Mouse (Mus musculus): ENCODE results near the gene Wdr73. TPM values are rescaled to one million over a fixed set of nuclear protein-coding genes. Genes with fewer than 3 reads are reported as not detected.

Wdr73 gene
- polyA plus RNA-seq, 1 experiment from 2014 or later, result 37.2 TPM

GRCm38 (mm10) chr7:80893086-80893752 is 7.8 kb downstream of the Wdr73 start:
- WGBS, result 95% methylated on average over 15 of the region's 15 CpGs

GRCm38 (mm10) chr7:80889841-80890241 is 11.2 kb downstream of the Wdr73 start:
- Histone ChIP-seq H3K4me3 (no peak overlapping the region), H3K9ac (peak overlapping the region; percentile 13; the same call in 1 of the 2 replicates), H3K9me3 (replicated peaks) (no peaks in the 10 kb centered on the region), H3K4me2 (replicated peaks) (no peak overlapping the region), H3K27ac (peak overlapping the region; percentile 84), H3K4me1 (peaks cover 15% of the 10 kb centered on the region), H3K27me3 (no peaks in the 10 kb centered on the region), H3K36me3 (peaks cover 42% of the 10 kb centered on the region)
- 83% methylated on average over 13 of the region's 13 CpGs for WGBS
- ATAC-seq (ENCODE audit: low FRiP score), result no peak

More at GRCm38 (mm10) chr7:80893086-80893752, 7.8 kb downstream of the Wdr73 start:
- Histone ChIP-seq H3K4me1 (peaks cover 15% of the 10 kb centered on the region), H3K27ac (no peak overlapping the region), H3K4me3 (no peak overlapping the region), H3K9me3 (replicated peaks) (no peaks in the 10 kb centered on the region), H3K9ac (no peak overlapping the region), H3K36me3 (peaks cover 73% of the 10 kb centered on the region), H3K27me3 (no peaks in the 10 kb centered on the region), H3K4me2 (replicated peaks) (no peak overlapping the region)
- ATAC-seq (ENCODE audit: low FRiP score), result no peak

- Histone ChIP-seq H3K4me3 (no peak overlapping the region), H3K4me1 (peaks cover 15% of the 10 kb centered on the region), H3K9ac (0 out of 2 replicates have a peak overlapping the region, but pooled peaks have one; percentile 15), H3K27ac (peak overlapping the region; percentile 84), H3K36me3 (peaks cover 37% of the 10 kb centered on the region), H3K4me2 (replicated peaks) (no peak overlapping the region), H3K9me3 (replicated peaks) (no peaks in the 10 kb centered on the region), H3K27me3 (no peaks in the 10 kb centered on the region)
- 35% methylated on average over 9 of the region's 9 CpGs for WGBS
- ATAC-seq (ENCODE audit: low FRiP score), result peak; percentile 84
Measured at GRCm38 (mm10) chr7:80889021-80889511, 12.0 kb downstream of the Wdr73 start.

- ATAC-seq (ENCODE audit: low FRiP score), result peak; percentile 24
- no peaks in the 10 kb centered on the region for H3K27me3 ChIP-seq
- H3K27ac ChIP-seq, result peak overlapping the region; percentile 84
Measured at GRCm38 (mm10) chr7:80888595-80888994, 12.5 kb downstream of the Wdr73 start.

GRCm38 (mm10) chr7:80885666-80886065 is 15.4 kb downstream of the Wdr73 start:
- Histone ChIP-seq H3K27me3 (no peaks in the 10 kb centered on the region), H3K4me3 (no peak overlapping the region), H3K9me3 (replicated peaks) (no peaks in the 10 kb centered on the region), H3K4me2 (replicated peaks) (no peak overlapping the region), H3K36me3 (peaks cover 5% of the 10 kb centered on the region; the same call in 1 of the 2 replicates), H3K4me1 (peaks cover 18% of the 10 kb centered on the region), H3K27ac (no peak overlapping the region), H3K9ac (no peak overlapping the region)
- no peak for ATAC-seq (ENCODE audit: low FRiP score)
- 29% methylated on average over 1 of the region's 1 CpGs for WGBS

More at GRCm38 (mm10) chr7:80888595-80888994, 12.5 kb downstream of the Wdr73 start:
- Histone ChIP-seq H3K4me1 (peaks cover 15% of the 10 kb centered on the region), H3K9me3 (replicated peaks) (no peaks in the 10 kb centered on the region), H3K9ac (no peak overlapping the region), H3K4me2 (replicated peaks) (no peak overlapping the region), H3K36me3 (peaks cover 32% of the 10 kb centered on the region), H3K4me3 (no peak overlapping the region)
- 71% methylated on average over 7 of the region's 7 CpGs for WGBS

GRCm38 (mm10) chr7:80882830-80883505 is 18.1 kb downstream of the Wdr73 start:
- Histone ChIP-seq H3K27me3 (no peaks in the 10 kb centered on the region), H3K4me1 (0 out of 2 replicates have a peak, but pooled peaks cover 3% of the 10 kb centered on the region), H3K9me3 (replicated peaks) (no peaks in the 10 kb centered on the region), H3K9ac (no peak overlapping the region), H3K4me3 (peak overlapping the region; percentile 8; the same call in 1 of the 2 replicates), H3K4me2 (replicated peaks) (peak overlapping the region; percentile 38), H3K27ac (no peak overlapping the region), H3K36me3 (peaks cover 3% of the 10 kb centered on the region; the same call in 1 of the 2 replicates)
- ATAC-seq (ENCODE audit: low FRiP score), result peak; percentile 77
- 26% methylated on average over 14 of the region's 14 CpGs for WGBS

- no peak for ATAC-seq (ENCODE audit: low FRiP score)
- peaks cover 30% of the 10 kb centered on the region for H3K27me3 ChIP-seq
- peaks cover 66% of the 10 kb centered on the region for H3K36me3 ChIP-seq
- no peak overlapping the region for H3K27ac ChIP-seq
- H3K4me1 ChIP-seq, result 0 out of 2 replicates have a peak, but pooled peaks cover 3% of the 10 kb centered on the region
- H3K4me3 ChIP-seq, result no peak overlapping the region
- H3K9ac ChIP-seq, result no peak overlapping the region
- no peaks in the 10 kb centered on the region for H3K9me3 ChIP-seq (replicated peaks)
- no peak overlapping the region for H3K4me2 ChIP-seq (replicated peaks)
- WGBS, result 40% methylated on average over 37 of the region's 37 CpGs
Measured at GRCm38 (mm10) chr7:80875727-80876126, 25.3 kb downstream of the Wdr73 start.

- Histone ChIP-seq H3K4me3 (no peak overlapping the region), H3K9me3 (replicated peaks) (no peaks in the 10 kb centered on the region), H3K36me3 (peaks cover 87% of the 10 kb centered on the region), H3K4me1 (0 out of 2 replicates have a peak, but pooled peaks cover 3% of the 10 kb centered on the region), H3K9ac (no peak overlapping the region), H3K27me3 (peaks cover 30% of the 10 kb centered on the region), H3K27ac (no peak overlapping the region), H3K4me2 (replicated peaks) (no peak overlapping the region)
- ATAC-seq (ENCODE audit: low FRiP score), result no peak
- 93% methylated on average over 2 of the region's 2 CpGs for WGBS
Measured at GRCm38 (mm10) chr7:80873631-80874030, 27.4 kb downstream of the Wdr73 start.

GRCm38 (mm10) chr7:80873038-80873437 is 28.0 kb downstream of the Wdr73 start:
- Histone ChIP-seq H3K36me3 (peaks cover 91% of the 10 kb centered on the region), H3K4me1 (0 out of 2 replicates have a peak, but pooled peaks cover 3% of the 10 kb centered on the region), H3K9me3 (replicated peaks) (no peaks in the 10 kb centered on the region), H3K4me3 (no peak overlapping the region), H3K9ac (no peak overlapping the region), H3K4me2 (replicated peaks) (no peak overlapping the region), H3K27me3 (peaks cover 30% of the 10 kb centered on the region), H3K27ac (no peak overlapping the region)
- 81% methylated on average over 5 of the region's 5 CpGs for WGBS
- no peak for ATAC-seq (ENCODE audit: low FRiP score)

- H3K4me3 ChIP-seq, result no peak overlapping the region
- 96% methylated on average over 2 of the region's 2 CpGs for WGBS
- H3K9ac ChIP-seq, result no peak overlapping the region
- peaks cover 92% of the 10 kb centered on the region for H3K36me3 ChIP-seq
- peaks cover 15% of the 10 kb centered on the region for H3K4me1 ChIP-seq
- ATAC-seq (ENCODE audit: low FRiP score), result no peak
- H3K9me3 ChIP-seq (replicated peaks), result no peaks in the 10 kb centered on the region
- peaks cover 8% of the 10 kb centered on the region for H3K27me3 ChIP-seq
- no peak overlapping the region for H3K27ac ChIP-seq
- no peak overlapping the region for H3K4me2 ChIP-seq (replicated peaks)
Measured at GRCm38 (mm10) chr7:80868686-80869085, 32.4 kb downstream of the Wdr73 start.

GRCm38 (mm10) chr7:80866514-80867147 is 34.4 kb downstream of the Wdr73 start:
- Histone ChIP-seq H3K27ac (no peak overlapping the region), H3K4me2 (replicated peaks) (no peak overlapping the region), H3K36me3 (peaks cover 82% of the 10 kb centered on the region), H3K27me3 (no peaks in the 10 kb centered on the region), H3K4me1 (peaks cover 33% of the 10 kb centered on the region), H3K9me3 (replicated peaks) (no peaks in the 10 kb centered on the region), H3K9ac (no peak overlapping the region), H3K4me3 (no peak overlapping the region)
- WGBS, result 91% methylated on average over 7 of the region's 7 CpGs
- no peak for ATAC-seq (ENCODE audit: low FRiP score)

GRCm38 (mm10) chr7:80865521-80865920 is 35.5 kb downstream of the Wdr73 start:
- WGBS, result 94% methylated on average over 7 of the region's 7 CpGs
- Histone ChIP-seq H3K4me3 (no peak overlapping the region), H3K27ac (no peak overlapping the region), H3K36me3 (peaks cover 72% of the 10 kb centered on the region), H3K4me2 (replicated peaks) (no peak overlapping the region), H3K4me1 (peaks cover 35% of the 10 kb centered on the region), H3K9ac (no peak overlapping the region), H3K27me3 (no peaks in the 10 kb centered on the region), H3K9me3 (replicated peaks) (no peaks in the 10 kb centered on the region)
- ATAC-seq (ENCODE audit: low FRiP score), result no peak

Data from hindbrain, embryonic 12.5 days (tissue).